Mouse (Mus musculus) hindbrain, embryonic 12.5 days (tissue): ENCODE data around the gene Vstm4. TPM values are rescaled to one million over a fixed set of nuclear protein-coding genes. Genes with fewer than 3 reads are reported as not detected.

Source experiments
- ATAC-seq: fragments of 200-750 bp; cut with Nextera tagmentation; 2 replicates; pipeline ENCODE4 v1.8.0; 2017; ENCODE audit warnings: moderate TSS enrichment; ENCODE audit not compliant: low FRiP score
- H3K27ac ChIP-seq: fragments of 300-500 bp; sonication (generic); 2 replicates; pipeline ENCODE4 v1.5.1; 2016; ENCODE audit warnings: mild to moderate bottlenecking
- H3K27me3 ChIP-seq: fragments of 300-500 bp; sonication (generic); 2 replicates; pipeline ENCODE4 v1.6.1; 2016; ENCODE audit warnings: mild to moderate bottlenecking
- H3K36me3 ChIP-seq: fragments of 300-500 bp; sonication (generic); 2 replicates; pipeline ENCODE4 v1.6.1; 2016; ENCODE audit warnings: mild to moderate bottlenecking
- H3K4me1 ChIP-seq: fragments of 300-500 bp; sonication (generic); 2 replicates; pipeline ENCODE4 v1.6.1; 2016
- H3K4me2 ChIP-seq: fragments of 300-500 bp; sonication (generic); replicated peaks from 2 replicates; pipeline ENCODE4 v1.6.1; 2016; ENCODE audit warnings: mild to moderate bottlenecking
- H3K4me3 ChIP-seq: fragments of 300-500 bp; sonication (generic); 2 replicates; pipeline ENCODE4 v1.5.1; 2016; ENCODE audit warnings: mild to moderate bottlenecking
- H3K9ac ChIP-seq: fragments of 300-500 bp; sonication (generic); 2 replicates; pipeline ENCODE4 v1.6.1; 2016; ENCODE audit warnings: mild to moderate bottlenecking, moderate library complexity
- H3K9me3 ChIP-seq: fragments of 300-500 bp; sonication (generic); replicated peaks from 2 replicates; pipeline ENCODE4 v1.6.1; 2016; ENCODE audit warnings: mild to moderate bottlenecking
- WGBS: fragments of 180-500 bp; shearing (Covaris S2); methylation state at CpG from one replicate; pipeline ENCODE4 v1.1.7; 2016; 5-methylcytosine and 5-hydroxymethylcytosine counted together
- polyA plus RNA-seq: library from polyadenylated mRNA; unstranded; fragments of >200 nt; fragmentation: Nextera tagmentation; extraction: Ambion mirVana; gene quantifications from 2 replicates; pipeline ENCODE4 v1.2.1, GENCODE M21; 2016

Vstm4 gene
- polyA plus RNA-seq, 1 experiment from 2014 or later, result 7.3 TPM

DNA sequence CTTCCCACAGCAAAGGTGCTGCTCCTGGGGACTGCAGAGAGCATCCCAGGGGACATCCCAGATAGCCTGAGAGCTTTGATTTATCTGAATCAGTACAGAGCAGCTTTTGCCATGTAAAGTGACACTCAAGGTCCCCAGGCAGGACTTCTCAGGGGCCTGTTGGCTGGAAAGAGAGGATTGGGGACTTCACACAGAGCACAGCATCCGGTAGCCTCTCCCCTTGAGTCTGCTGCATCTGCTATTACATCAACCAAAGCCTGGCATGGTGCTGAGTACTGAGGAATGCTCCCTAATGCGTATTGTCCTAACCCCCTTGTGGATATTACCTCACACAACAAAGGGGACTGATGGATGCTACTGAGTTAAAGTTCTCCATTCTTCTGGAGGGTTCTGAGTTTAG is 5.1 kb downstream of the Vstm4 start:
- Histone ChIP-seq H3K4me1 (peaks cover 16% of the 10 kb centered on the region), H3K4me2 (no peak overlapping the region), H3K27me3 (peaks cover 19% of the 10 kb centered on the region; the same call in 1 of the 2 replicates), H3K4me3 (no peak overlapping the region), H3K36me3 (no peaks in the 10 kb centered on the region), H3K27ac (no peak overlapping the region), H3K9ac (no peak overlapping the region), H3K9me3 (no peaks in the 10 kb centered on the region)
- ATAC-seq, result no peak
- WGBS, result 36% methylated on average over 2 of the region's 2 CpGs

DNA sequence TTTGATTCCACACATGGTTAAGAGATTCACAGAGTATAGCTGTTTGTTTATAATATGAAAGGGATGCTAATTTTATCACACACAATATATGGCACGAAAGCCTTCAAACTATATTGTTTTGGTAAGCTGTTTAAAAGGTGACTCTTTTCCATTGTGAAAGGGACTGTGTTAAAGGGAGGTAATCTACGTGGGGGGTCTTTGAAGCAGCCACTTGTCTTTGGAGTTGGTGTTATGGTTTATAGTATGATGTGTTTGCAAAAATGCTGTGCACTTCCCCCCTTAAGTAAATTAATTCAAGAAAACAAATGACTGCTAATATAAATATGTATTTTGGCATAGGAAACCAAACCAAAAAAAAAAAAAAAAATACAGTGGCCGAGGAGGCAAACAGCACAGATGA is 8.8 kb downstream of the Vstm4 start:
- H3K4me2 ChIP-seq, result no peak overlapping the region
- no peak overlapping the region for H3K27ac ChIP-seq
- no peak for ATAC-seq
- no peak overlapping the region for H3K4me3 ChIP-seq
- H3K9ac ChIP-seq, result no peak overlapping the region
- no peaks in the 10 kb centered on the region; the same call in 1 of the 2 replicates for H3K27me3 ChIP-seq
- no peaks in the 10 kb centered on the region for H3K9me3 ChIP-seq
- H3K36me3 ChIP-seq, result no peaks in the 10 kb centered on the region
- WGBS, result 90% methylated on average over 3 of the region's 3 CpGs
- peaks cover 9% of the 10 kb centered on the region for H3K4me1 ChIP-seq

DNA sequence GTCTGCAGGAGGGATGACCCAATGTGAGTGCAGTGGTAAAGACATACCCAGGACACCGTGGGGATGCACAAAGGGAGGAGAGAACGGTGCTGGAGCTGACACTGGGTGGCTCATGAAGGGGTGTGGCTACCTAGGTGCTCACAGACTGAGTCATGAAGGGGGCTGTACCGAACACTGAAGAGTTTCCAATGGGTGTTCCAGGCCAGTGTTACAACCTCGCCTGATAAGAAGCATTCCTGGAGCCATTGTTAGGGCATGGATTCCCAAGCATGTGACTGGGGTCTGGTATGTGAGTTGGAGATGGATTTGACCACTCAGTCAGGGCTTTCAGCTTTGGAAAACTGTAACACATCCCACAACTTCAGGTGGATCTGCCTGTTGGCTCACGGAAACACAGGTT is 15.4 kb downstream of the Vstm4 start:
- H3K9ac ChIP-seq, result no peak overlapping the region
- no peaks in the 10 kb centered on the region for H3K9me3 ChIP-seq
- no peaks in the 10 kb centered on the region for H3K36me3 ChIP-seq
- 86% methylated on average over 5 of the region's 5 CpGs for WGBS
- H3K4me2 ChIP-seq, result no peak overlapping the region
- no peaks in the 10 kb centered on the region for H3K27me3 ChIP-seq
- ATAC-seq, result no peak
- H3K4me1 ChIP-seq, result no peaks in the 10 kb centered on the region
- H3K27ac ChIP-seq, result no peak overlapping the region
- no peak overlapping the region for H3K4me3 ChIP-seq

GRCm38 (mm10) chr14:32877549-32877948 is 21.0 kb downstream of the Vstm4 start:
- no peak for ATAC-seq
- Histone ChIP-seq H3K4me2 (no peak overlapping the region), H3K9me3 (no peaks in the 10 kb centered on the region), H3K4me1 (peaks cover 4% of the 10 kb centered on the region; the same call in 1 of the 2 replicates), H3K4me3 (no peak overlapping the region), H3K36me3 (no peaks in the 10 kb centered on the region), H3K27ac (no peak overlapping the region), H3K9ac (no peak overlapping the region), H3K27me3 (no peaks in the 10 kb centered on the region; the same call in 1 of the 2 replicates)
- 60% methylated on average over 6 of the region's 6 CpGs for WGBS

GRCm38 (mm10) chr14:32880332-32880731 is 23.8 kb downstream of the Vstm4 start:
- Histone ChIP-seq H3K27me3 (no peaks in the 10 kb centered on the region; the same call in 1 of the 2 replicates), H3K27ac (no peak overlapping the region), H3K9ac (no peak overlapping the region), H3K4me2 (no peak overlapping the region), H3K9me3 (no peaks in the 10 kb centered on the region), H3K4me1 (peaks cover 4% of the 10 kb centered on the region; the same call in 1 of the 2 replicates), H3K36me3 (no peaks in the 10 kb centered on the region), H3K4me3 (no peak overlapping the region)
- ATAC-seq, result no peak
- 85% methylated on average over 5 of the region's 5 CpGs for WGBS

- H3K9me3 ChIP-seq, result no peaks in the 10 kb centered on the region
- 84% methylated on average over 1 of the region's 1 CpGs for WGBS
- no peak for ATAC-seq
- no peak overlapping the region for H3K4me2 ChIP-seq
- H3K9ac ChIP-seq, result no peak overlapping the region
- H3K36me3 ChIP-seq, result no peaks in the 10 kb centered on the region
- no peak overlapping the region for H3K27ac ChIP-seq
- peaks cover 4% of the 10 kb centered on the region; the same call in 1 of the 2 replicates for H3K4me1 ChIP-seq
- H3K4me3 ChIP-seq, result no peak overlapping the region
- no peaks in the 10 kb centered on the region; the same call in 1 of the 2 replicates for H3K27me3 ChIP-seq
These were observed 25.1 kb downstream of the Vstm4 start for GRCm38 (mm10) chr14:32881693-32882092.

- H3K4me3 ChIP-seq, result no peak overlapping the region
- peak; percentile 95 for ATAC-seq
- H3K4me2 ChIP-seq, result no peak overlapping the region
- H3K9me3 ChIP-seq, result no peaks in the 10 kb centered on the region
- no peak overlapping the region for H3K9ac ChIP-seq
- 6% methylated on average over 6 of the region's 6 CpGs for WGBS
- H3K27me3 ChIP-seq, result no peaks in the 10 kb centered on the region
- no peaks in the 10 kb centered on the region for H3K36me3 ChIP-seq
- peak overlapping the region; percentile 60 for H3K27ac ChIP-seq
- peaks cover 19% of the 10 kb centered on the region for H3K4me1 ChIP-seq
These were observed 32.5 kb downstream of the Vstm4 start for GRCm38 (mm10) chr14:32888876-32889674.

- Histone ChIP-seq H3K9me3 (no peaks in the 10 kb centered on the region), H3K9ac (no peak overlapping the region), H3K27ac (no peak overlapping the region), H3K4me2 (no peak overlapping the region), H3K27me3 (no peaks in the 10 kb centered on the region), H3K36me3 (no peaks in the 10 kb centered on the region), H3K4me1 (peaks cover 9% of the 10 kb centered on the region), H3K4me3 (no peak overlapping the region)
- WGBS, result 89% methylated on average over 4 of the region's 4 CpGs
- ATAC-seq, result no peak
These were observed 37.8 kb downstream of the Vstm4 start for GRCm38 (mm10) chr14:32894341-32894853.

DNA sequence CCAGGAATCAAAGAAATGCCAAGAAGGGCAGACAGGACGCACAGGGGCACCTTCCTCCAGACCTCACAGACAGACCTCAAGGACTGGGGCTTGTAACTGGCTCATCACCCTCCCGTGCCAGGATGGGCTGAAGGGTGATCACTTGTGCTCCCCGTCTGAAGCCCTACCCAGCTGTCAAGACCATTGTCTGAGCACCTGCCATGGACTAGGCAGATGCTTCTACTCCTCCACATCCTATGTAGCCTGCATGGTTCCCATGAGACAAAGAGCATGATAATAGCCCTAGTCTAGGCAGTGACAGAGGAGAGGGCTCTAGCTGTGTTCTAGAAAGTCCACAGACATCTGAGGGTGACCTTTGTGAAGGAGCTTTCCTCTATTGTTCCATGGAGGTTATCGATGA is 38.3 kb downstream of the Vstm4 start:
- Histone ChIP-seq H3K9ac (no peak overlapping the region), H3K27ac (no peak overlapping the region), H3K36me3 (no peaks in the 10 kb centered on the region), H3K4me3 (no peak overlapping the region), H3K4me1 (peaks cover 7% of the 10 kb centered on the region; the same call in 1 of the 2 replicates), H3K27me3 (no peaks in the 10 kb centered on the region), H3K4me2 (no peak overlapping the region), H3K9me3 (no peaks in the 10 kb centered on the region)
- WGBS, result 76% methylated on average over 4 of the region's 4 CpGs
- no peak for ATAC-seq

GRCm38 (mm10) chr14:32896896-32897295 is 40.3 kb downstream of the Vstm4 start:
- H3K9ac ChIP-seq, result no peak overlapping the region
- H3K36me3 ChIP-seq, result no peaks in the 10 kb centered on the region
- WGBS, result 94% methylated on average over 2 of the region's 2 CpGs
- no peak for ATAC-seq
- no peak overlapping the region for H3K4me3 ChIP-seq
- no peaks in the 10 kb centered on the region for H3K4me1 ChIP-seq
- H3K27me3 ChIP-seq, result no peaks in the 10 kb centered on the region
- no peaks in the 10 kb centered on the region for H3K9me3 ChIP-seq
- H3K4me2 ChIP-seq, result no peak overlapping the region
- no peak overlapping the region for H3K27ac ChIP-seq

GRCm38 (mm10) chr14:32903203-32903602 is 46.6 kb downstream of the Vstm4 start:
- Histone ChIP-seq H3K4me3 (no peak overlapping the region), H3K9ac (no peak overlapping the region), H3K9me3 (no peaks in the 10 kb centered on the region), H3K4me2 (no peak overlapping the region), H3K4me1 (no peaks in the 10 kb centered on the region), H3K36me3 (no peaks in the 10 kb centered on the region), H3K27me3 (no peaks in the 10 kb centered on the region), H3K27ac (no peak overlapping the region)
- 81% methylated on average over 3 of the region's 3 CpGs for WGBS
- no peak for ATAC-seq

DNA sequence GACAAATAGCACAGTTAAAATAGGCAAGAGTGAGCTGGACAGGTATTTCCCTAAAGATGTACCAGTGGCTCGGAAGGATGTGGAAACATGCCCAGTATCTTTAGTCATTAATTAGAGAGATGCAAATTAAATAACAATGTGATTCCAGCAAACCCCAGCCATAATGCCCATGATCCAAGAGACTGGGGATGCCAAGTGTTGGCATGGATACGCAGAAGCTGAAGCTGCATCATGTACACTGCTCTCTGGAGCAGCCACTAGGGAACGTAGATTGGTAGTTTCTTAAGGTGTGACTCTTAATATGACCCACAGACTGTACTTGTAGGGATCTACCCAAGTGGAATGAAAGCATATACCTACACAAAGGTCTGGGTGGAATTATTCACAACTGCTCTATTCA is 50.0 kb downstream of the Vstm4 start:
- WGBS, result 85% methylated on average over 3 of the region's 3 CpGs
- H3K9ac ChIP-seq, result no peak overlapping the region

GRCm38 (mm10) chr14:32909112-32909511 is 52.6 kb downstream of the Vstm4 start:
- 92% methylated on average over 6 of the region's 6 CpGs for WGBS
- ATAC-seq, result no peak
- Histone ChIP-seq H3K27ac (no peak overlapping the region), H3K9ac (no peak overlapping the region), H3K36me3 (no peaks in the 10 kb centered on the region), H3K4me2 (no peak overlapping the region), H3K4me3 (no peak overlapping the region), H3K9me3 (no peaks in the 10 kb centered on the region), H3K4me1 (no peaks in the 10 kb centered on the region), H3K27me3 (no peaks in the 10 kb centered on the region)

More for the DNA sequence above, 50.0 kb downstream of the Vstm4 start:
- Histone ChIP-seq H3K36me3 (no peaks in the 10 kb centered on the region), H3K27me3 (no peaks in the 10 kb centered on the region), H3K27ac (no peak overlapping the region), H3K9me3 (no peaks in the 10 kb centered on the region), H3K4me2 (no peak overlapping the region), H3K4me1 (no peaks in the 10 kb centered on the region), H3K4me3 (no peak overlapping the region)
- no peak for ATAC-seq
